In genomic region chr11:70977293-70977692, GRCm38 (mm10) we compare ENCODE assay signal across 26 mouse cellular contexts.
"Had no signal": no experiment of that assay in that cellular context is flagged by ENCODE, and none has a peak within 500 bp of the region (broad histone marks: within the 10 kb centered on the region; RNA-seq: fewer than 3 reads in every experiment).

No protein-coding gene starts in this region.

- H3K9me3 ChIP-seq: embryonic facial prominence, embryonic 10.5 days; embryonic facial prominence, embryonic 12.5 days; embryonic facial prominence, embryonic 13.5 days; embryonic facial prominence, embryonic 15.5 days; forebrain, embryonic 10.5 days; forebrain, embryonic 12.5 days; forebrain, embryonic 13.5 days; forebrain, embryonic 15.5 days; heart, embryonic 10.5 days had no signal

- H3K4me3 ChIP-seq: embryonic facial prominence, embryonic 10.5 days; embryonic facial prominence, embryonic 12.5 days; embryonic facial prominence, embryonic 13.5 days; embryonic facial prominence, embryonic 15.5 days; erythroblast, embryonic 14.5 days; forebrain, embryonic 10.5 days; forebrain, embryonic 12.5 days; forebrain, embryonic 13.5 days; forebrain, embryonic 15.5 days; gastrocnemius, adult 2 months; heart, embryonic 10.5 days had no signal

- ATAC-seq: forebrain, embryonic 13.5 days; forebrain, embryonic 14.5 days; forebrain, embryonic 15.5 days; forebrain, embryonic 16.5 days; forebrain, postnatal 0 days had no signal

- DNase-seq: cerebellum, adult 9-11 months; cerebellum, postnatal 10 days; cerebellum, postnatal 14 days; cerebellum, postnatal 25 days; cerebellum, postnatal 36 days; embryo, embryonic 11 days; forebrain, postnatal 0 days; gastrocnemius, adult 2 months; gastrocnemius, postnatal 10 days; gastrocnemius, postnatal 14 days; gastrocnemius, postnatal 25 days; gastrocnemius, postnatal 36 days; heart, adult 11 months; heart, adult 18-20 months had no signal

- H3K27me3 ChIP-seq: embryonic facial prominence, embryonic 12.5 days; embryonic facial prominence, embryonic 13.5 days; embryonic facial prominence, embryonic 15.5 days; forebrain, embryonic 12.5 days; forebrain, embryonic 13.5 days; forebrain, embryonic 15.5 days had no signal

- H3K27ac ChIP-seq: embryonic facial prominence, embryonic 10.5 days; embryonic facial prominence, embryonic 12.5 days; embryonic facial prominence, embryonic 13.5 days; embryonic facial prominence, embryonic 15.5 days; forebrain, embryonic 10.5 days; forebrain, embryonic 12.5 days; forebrain, embryonic 13.5 days; forebrain, embryonic 15.5 days; gastrocnemius, adult 2 months; heart, embryonic 10.5 days had no signal

- H3K4me2 ChIP-seq: embryonic facial prominence, embryonic 12.5 days; embryonic facial prominence, embryonic 13.5 days; embryonic facial prominence, embryonic 15.5 days; forebrain, embryonic 12.5 days; forebrain, embryonic 13.5 days; forebrain, embryonic 15.5 days had no signal

- H3K9ac ChIP-seq: embryonic facial prominence, embryonic 12.5 days; embryonic facial prominence, embryonic 13.5 days; embryonic facial prominence, embryonic 15.5 days; forebrain, embryonic 12.5 days; forebrain, embryonic 13.5 days; forebrain, embryonic 15.5 days; forebrain, postnatal 0 days had no signal
